11 mouse cellular contexts compared by ENCODE assay signal in genomic region chr6:83702146-83702999, GRCm38 (mm10). TPM values are rescaled to one million over a fixed set of nuclear protein-coding genes. Genes with fewer than 3 reads are reported as not detected.
A peak's percentile ranks its signal among the peaks of the same experiment; 100 is the strongest.
DNase-seq lines count a peak whose midpoint lies in the region; ATAC-seq and TF ChIP-seq lines count a peak whose summit lies in the region.
"Had no signal": no experiment of that assay in that cellular context is flagged by ENCODE, and none has a peak within 500 bp of the region (broad histone marks: within the 10 kb centered on the region; RNA-seq: fewer than 3 reads in every experiment).

No protein-coding gene starts in this region.

- H3K4me2 ChIP-seq in intestine, embryonic 15.5 days (replicated peaks): 0 out of 2 replicates have a peak overlapping the region, but pooled peaks have one; percentile 25
- no peak overlapping the region for H3K4me2 ChIP-seq in intestine, postnatal 0 days (replicated peaks; ENCODE audit: low read depth)
- peak overlapping the region; percentile 33 for H3K4me2 ChIP-seq in limb, embryonic 12.5 days

- no peaks in the 10 kb centered on the region for H3K9me3 ChIP-seq in intestine, embryonic 15.5 days
- H3K9me3 ChIP-seq in intestine, postnatal 0 days (ENCODE audit: control insufficient read depth): no peaks in the 10 kb centered on the region
- H3K9me3 ChIP-seq in limb, embryonic 12.5 days: no peaks in the 10 kb centered on the region

- no peak overlapping the region for H3K27ac ChIP-seq in intestine, embryonic 15.5 days
- H3K27ac ChIP-seq in intestine, postnatal 0 days (ENCODE audit: low read depth, low read length): no peak overlapping the region
- H3K27ac ChIP-seq in limb, embryonic 12.5 days: no peak overlapping the region

- DNase-seq in ES-CJ7 (ENCODE audit: low read depth, low spot score): peak; percentile 86
- peak; percentile 72 for DNase-seq in embryo, embryonic 10.5 days (ENCODE audit: low spot score)
- DNase-seq in right cerebral cortex, postnatal 36 days (ENCODE audit: low spot score in 2 of 2): no peak
- DNase-seq: cerebellum, adult 11-12 months; lung, adult 18-20 months had no signal

- ATAC-seq in intestine, embryonic 15.5 days: 0 out of 2 replicates have a peak, but pooled peaks have one; percentile 23
- no peak for ATAC-seq in intestine, postnatal 0 days
- peak; percentile 79; the same call in 1 of the 2 replicates for ATAC-seq in limb, embryonic 12.5 days (ENCODE audit: insufficient number of reproducible peaks, insufficient read depth, low FRiP score, low TSS enrichment, low read depth)
- ATAC-seq in frontal cortex, adult (ENCODE audit: low TSS enrichment): no peak
- ATAC-seq: Patski had no signal

- H3K9ac ChIP-seq in intestine, embryonic 15.5 days: no peak overlapping the region
- H3K9ac ChIP-seq in intestine, postnatal 0 days (ENCODE audit: low read depth, low read length): no peak overlapping the region
- 0 out of 2 replicates have a peak overlapping the region, but pooled peaks have one; percentile 27 for H3K9ac ChIP-seq in limb, embryonic 12.5 days (replicated peaks)

- no peaks in the 10 kb centered on the region for H3K36me3 ChIP-seq in intestine, embryonic 15.5 days
- H3K36me3 ChIP-seq in intestine, postnatal 0 days (ENCODE audit: control insufficient read depth, insufficient read depth): no peaks in the 10 kb centered on the region
- H3K36me3 ChIP-seq in limb, embryonic 12.5 days: no peaks in the 10 kb centered on the region

- H3K4me3 ChIP-seq in intestine, embryonic 15.5 days (replicated peaks): no peak overlapping the region; the same call in 1 of the 2 replicates
- no peak overlapping the region for H3K4me3 ChIP-seq in intestine, postnatal 0 days (ENCODE audit: low read depth, low read length)
- peak overlapping the region; percentile 27 for H3K4me3 ChIP-seq in limb, embryonic 12.5 days (replicated peaks)

- H3K4me1 ChIP-seq in intestine, embryonic 15.5 days (replicated peaks): peaks cover 6% of the 10 kb centered on the region; the same call in 1 of the 2 replicates
- H3K4me1 ChIP-seq in intestine, postnatal 0 days (replicated peaks; ENCODE audit: control insufficient read depth, insufficient read depth, low read length): no peaks in the 10 kb centered on the region
- peaks cover 18% of the 10 kb centered on the region for H3K4me1 ChIP-seq in limb, embryonic 12.5 days (replicated peaks)

- TF ChIP-seq CTCF in intestine, postnatal 0 days (IDR thresholded peaks at IDR 0.05; ENCODE audit: low read depth): no peak

- H3K27me3 ChIP-seq in intestine, embryonic 15.5 days (replicated peaks): peaks cover 89% of the 10 kb centered on the region
- peaks cover 82% of the 10 kb centered on the region for H3K27me3 ChIP-seq in intestine, postnatal 0 days (replicated peaks; ENCODE audit: control insufficient read depth, insufficient read depth, low read length)
- H3K27me3 ChIP-seq in limb, embryonic 12.5 days: peaks cover 94% of the 10 kb centered on the region

- under 1% methylated on average over 53 of the region's 53 CpGs for WGBS in intestine, embryonic 15.5 days
- 2% methylated on average over 53 of the region's 53 CpGs for WGBS in intestine, postnatal 0 days
- under 1% methylated on average over 53 of the region's 53 CpGs for WGBS in limb, embryonic 12.5 days

RNA-seq across cellular contexts. Expression of gene Vax2, which starts 8.7 kb away (rescaled TPM):
- polyA plus RNA-seq in intestine, embryonic 15.5 days (2015; fragmentation: Nextera tagmentation; extraction: Ambion mirVana): not detected in 2 replicates
- not detected in 2 replicates for polyA plus RNA-seq in intestine, postnatal 0 days (2015; fragmentation: Nextera tagmentation; extraction: Ambion mirVana)
- 0.76 and 1.1 TPM in 2 replicates for polyA plus RNA-seq in limb, embryonic 12.5 days (2016; fragmentation: Nextera tagmentation; extraction: Ambion mirVana)
- polyA plus RNA-seq: neural tube, embryonic 14.5 days had no signal

RNA-seq across cellular contexts. Expression of gene Cd207, which starts 24.7 kb away (rescaled TPM):
- polyA plus RNA-seq in intestine, embryonic 15.5 days (2015; fragmentation: Nextera tagmentation; extraction: Ambion mirVana): not detected in 2 replicates
- not detected in 2 replicates for polyA plus RNA-seq in intestine, postnatal 0 days (2015; fragmentation: Nextera tagmentation; extraction: Ambion mirVana)
- not detected in 2 replicates for polyA plus RNA-seq in limb, embryonic 12.5 days (2016; fragmentation: Nextera tagmentation; extraction: Ambion mirVana)
- polyA plus RNA-seq: neural tube, embryonic 14.5 days; Patski had no signal

RNA-seq across cellular contexts. Expression of gene Atp6v1b1, which starts 40.4 kb away (rescaled TPM):
- polyA plus RNA-seq in intestine, embryonic 15.5 days (2015; fragmentation: Nextera tagmentation; extraction: Ambion mirVana): 0.08 TPM in 1 of 2 replicates, not detected in the other
- polyA plus RNA-seq in intestine, postnatal 0 days (2015; fragmentation: Nextera tagmentation; extraction: Ambion mirVana): not detected in 2 replicates
- not detected in 2 replicates for polyA plus RNA-seq in limb, embryonic 12.5 days (2016; fragmentation: Nextera tagmentation; extraction: Ambion mirVana)
- polyA plus RNA-seq: neural tube, embryonic 14.5 days; Patski had no signal

RNA-seq across cellular contexts. Expression of gene Clec4f, which starts 46.4 kb away (rescaled TPM):
- polyA plus RNA-seq in intestine, embryonic 15.5 days (2015; fragmentation: Nextera tagmentation; extraction: Ambion mirVana): 0.09 and 0.15 TPM in 2 replicates
- 4.5 and 5.3 TPM in 2 replicates for polyA plus RNA-seq in intestine, postnatal 0 days (2015; fragmentation: Nextera tagmentation; extraction: Ambion mirVana)
- not detected in 2 replicates for polyA plus RNA-seq in limb, embryonic 12.5 days (2016; fragmentation: Nextera tagmentation; extraction: Ambion mirVana)
- polyA plus RNA-seq: Patski had no signal

Comparison
In these comparisons a context has a peak if more than half of its experiments do, and no peak if none do; other contexts are left out.
1. ATAC-seq: peak in intestine, embryonic 15.5 days (single experiment) and limb, embryonic 12.5 days (single experiment); none in intestine, postnatal 0 days (single experiment) and frontal cortex, adult (single experiment).
2. DNase-seq: peak in ES-CJ7 (single experiment) and embryo, embryonic 10.5 days (single experiment); none in right cerebral cortex, postnatal 36 days (0 of 2).